ENCODE assay signal across 26 mouse cellular contexts in genomic region chr4:101378778-101379177, GRCm38 (mm10). TPM values are rescaled to one million over a fixed set of nuclear protein-coding genes. Genes with fewer than 3 reads are reported as not detected.
DNase-seq lines count a peak whose midpoint lies in the region; ATAC-seq and TF ChIP-seq lines count a peak whose summit lies in the region.
"Had no signal": no experiment of that assay in that cellular context is flagged by ENCODE, and none has a peak within 500 bp of the region (broad histone marks: within the 10 kb centered on the region; RNA-seq: fewer than 3 reads in every experiment).

No protein-coding gene starts in this region.

- H3K9ac ChIP-seq in hindbrain, embryonic 15.5 days, result no peak overlapping the region
- no peak overlapping the region for H3K9ac ChIP-seq in midbrain, embryonic 15.5 days
- no peak overlapping the region for H3K9ac ChIP-seq in midbrain, postnatal 0 days (replicated peaks; ENCODE audit: low read length, poor library complexity, severe bottlenecking)
- no peak overlapping the region for H3K9ac ChIP-seq in intestine, embryonic 16.5 days (ENCODE audit: low read depth, low read length)
- H3K9ac ChIP-seq: embryonic facial prominence, embryonic 13.5 days; heart, embryonic 13.5 days; hindbrain, embryonic 14.5 days; liver, embryonic 14.5 days had no signal

- WGBS in hindbrain, embryonic 15.5 days, result 62% methylated on average over 4 of the region's 4 CpGs
- WGBS in hindbrain, embryonic 10.5 days, result 86% methylated on average over 4 of the region's 4 CpGs
- 67% methylated on average over 4 of the region's 4 CpGs for WGBS in midbrain, embryonic 15.5 days
- 61% methylated on average over 4 of the region's 4 CpGs for WGBS in midbrain, postnatal 0 days
- 75% methylated on average over 4 of the region's 4 CpGs for WGBS in intestine, embryonic 16.5 days

- no peak for DNase-seq in hindbrain, embryonic 10.5 days (ENCODE audit: low spot score)
- no peak for DNase-seq in midbrain, postnatal 0 days (ENCODE audit: low spot score)
- peak; percentile 10 for DNase-seq in retina, embryonic 14.5 days (ENCODE audit: low spot score)
- no peak for DNase-seq in cerebellum, adult 18-20 months
- DNase-seq: B cell, adult 2 months; cerebellum, adult 11-12 months; gastrocnemius, adult 2 months; gastrocnemius, postnatal 36 days; heart, adult 2 months; heart, postnatal 10 days; kidney, adult 2 months; kidney, postnatal 36 days; liver; lung, adult 2 months; lung, postnatal 10 days; right cerebral cortex, adult 18-20 months; spleen, adult 18-20 months; thymus, postnatal 14 days had no signal

- no peak overlapping the region for H3K27ac ChIP-seq in hindbrain, embryonic 15.5 days (replicated peaks)
- H3K27ac ChIP-seq in hindbrain, embryonic 10.5 days, result no peak overlapping the region
- 0 out of 2 replicates have a peak overlapping the region, but pooled peaks have one; percentile 7 for H3K27ac ChIP-seq in midbrain, embryonic 15.5 days
- no peak overlapping the region for H3K27ac ChIP-seq in midbrain, postnatal 0 days (ENCODE audit: low read depth, low read length)
- H3K27ac ChIP-seq in intestine, embryonic 16.5 days (ENCODE audit: low read length), result no peak overlapping the region
- H3K27ac ChIP-seq: embryonic facial prominence, embryonic 13.5 days; gastrocnemius, adult 2 months; heart, adult 2 months; heart, embryonic 13.5 days; hindbrain, embryonic 14.5 days; liver, embryonic 14.5 days had no signal

- no peaks in the 10 kb centered on the region for H3K36me3 ChIP-seq in hindbrain, embryonic 15.5 days
- no peaks in the 10 kb centered on the region for H3K36me3 ChIP-seq in hindbrain, embryonic 10.5 days
- H3K36me3 ChIP-seq in midbrain, embryonic 15.5 days (replicated peaks), result no peaks in the 10 kb centered on the region
- H3K36me3 ChIP-seq in midbrain, postnatal 0 days (ENCODE audit: insufficient read depth, low read length), result no peaks in the 10 kb centered on the region
- no peaks in the 10 kb centered on the region for H3K36me3 ChIP-seq in intestine, embryonic 16.5 days (ENCODE audit: control insufficient read depth, insufficient read depth, low read length)
- H3K36me3 ChIP-seq: embryonic facial prominence, embryonic 13.5 days; heart, embryonic 13.5 days had no signal

- H3K4me3 ChIP-seq in hindbrain, embryonic 15.5 days, result no peak overlapping the region
- no peak overlapping the region for H3K4me3 ChIP-seq in hindbrain, embryonic 10.5 days
- no peak overlapping the region for H3K4me3 ChIP-seq in midbrain, embryonic 15.5 days
- H3K4me3 ChIP-seq in midbrain, postnatal 0 days (ENCODE audit: low read depth, low read length), result no peak overlapping the region
- H3K4me3 ChIP-seq in intestine, embryonic 16.5 days (ENCODE audit: low read length), result no peak overlapping the region
- H3K4me3 ChIP-seq: embryonic facial prominence, embryonic 13.5 days; gastrocnemius, adult 2 months; heart, adult 2 months; heart, embryonic 13.5 days had no signal

- no peak overlapping the region for H3K4me2 ChIP-seq in hindbrain, embryonic 15.5 days
- H3K4me2 ChIP-seq in midbrain, embryonic 15.5 days, result no peak overlapping the region
- H3K4me2 ChIP-seq in midbrain, postnatal 0 days (ENCODE audit: low read depth, low read length, poor library complexity, severe bottlenecking), result no peak overlapping the region
- H3K4me2 ChIP-seq in intestine, embryonic 16.5 days (ENCODE audit: low read depth, low read length), result no peak overlapping the region
- H3K4me2 ChIP-seq: embryonic facial prominence, embryonic 13.5 days; heart, embryonic 13.5 days; hindbrain, embryonic 14.5 days had no signal

- peak; percentile 56; the same call in 1 of the 2 replicates for ATAC-seq in hindbrain, embryonic 15.5 days (ENCODE audit: low FRiP score, low read depth)
- ATAC-seq in midbrain, embryonic 15.5 days (replicated peaks), result no peak
- ATAC-seq in midbrain, postnatal 0 days (ENCODE audit: low FRiP score), result no peak
- ATAC-seq in erythroid progenitor cell, adult 5-6 weeks (replicated peaks; ENCODE audit: low FRiP score, poor library complexity, severe bottlenecking), result 0 out of 2 replicates have a peak, but pooled peaks have one; percentile 10
- ATAC-seq in intestine, embryonic 16.5 days, result no peak

- no peak for TF ChIP-seq CTCF in midbrain, postnatal 0 days (IDR thresholded peaks at IDR 0.05)

- H3K9me3 ChIP-seq in hindbrain, embryonic 15.5 days, result no peaks in the 10 kb centered on the region
- no peaks in the 10 kb centered on the region for H3K9me3 ChIP-seq in hindbrain, embryonic 10.5 days
- no peaks in the 10 kb centered on the region for H3K9me3 ChIP-seq in midbrain, embryonic 15.5 days
- no peaks in the 10 kb centered on the region for H3K9me3 ChIP-seq in midbrain, postnatal 0 days (ENCODE audit: low read length)
- H3K9me3 ChIP-seq in intestine, embryonic 16.5 days (ENCODE audit: control insufficient read depth, low read length), result no peaks in the 10 kb centered on the region
- H3K9me3 ChIP-seq: embryonic facial prominence, embryonic 13.5 days; heart, embryonic 13.5 days had no signal

- H3K4me1 ChIP-seq in hindbrain, embryonic 15.5 days (replicated peaks), result peaks cover 10% of the 10 kb centered on the region; the same call in 1 of the 2 replicates
- no peaks in the 10 kb centered on the region for H3K4me1 ChIP-seq in hindbrain, embryonic 10.5 days (replicated peaks)
- H3K4me1 ChIP-seq in midbrain, embryonic 15.5 days, result peaks cover 7% of the 10 kb centered on the region
- no peaks in the 10 kb centered on the region for H3K4me1 ChIP-seq in midbrain, postnatal 0 days (ENCODE audit: insufficient read depth, low read length)
- no peaks in the 10 kb centered on the region for H3K4me1 ChIP-seq in intestine, embryonic 16.5 days (ENCODE audit: control insufficient read depth, insufficient read depth, low read length)
- H3K4me1 ChIP-seq: embryonic facial prominence, embryonic 13.5 days had no signal

- no peaks in the 10 kb centered on the region for H3K27me3 ChIP-seq in hindbrain, embryonic 15.5 days
- H3K27me3 ChIP-seq in hindbrain, embryonic 10.5 days (ENCODE audit: insufficient read depth, poor library complexity, severe bottlenecking), result no peaks in the 10 kb centered on the region
- H3K27me3 ChIP-seq in midbrain, embryonic 15.5 days (replicated peaks), result no peaks in the 10 kb centered on the region
- no peaks in the 10 kb centered on the region for H3K27me3 ChIP-seq in midbrain, postnatal 0 days (ENCODE audit: insufficient read depth, low read length)
- H3K27me3 ChIP-seq in intestine, embryonic 16.5 days (replicated peaks; ENCODE audit: control insufficient read depth, insufficient read depth, low read length), result no peaks in the 10 kb centered on the region
- H3K27me3 ChIP-seq: embryonic facial prominence, embryonic 13.5 days; heart, embryonic 13.5 days had no signal

RNA-seq across cellular contexts. Expression of gene Ak4, which starts 40.3 kb away (rescaled TPM):
- polyA plus RNA-seq in hindbrain, embryonic 15.5 days (2015; fragmentation: Nextera tagmentation; extraction: Ambion mirVana), result 10.2 and 10.3 TPM in 2 replicates
- 23.9 and 44.1 TPM in 2 replicates for polyA plus RNA-seq in hindbrain, embryonic 10.5 days (2016; fragmentation: Nextera tagmentation; extraction: Ambion mirVana)
- polyA plus RNA-seq in midbrain, embryonic 15.5 days (2015; fragmentation: Nextera tagmentation; extraction: Ambion mirVana), result 8.1 and 9.0 TPM in 2 replicates
- total RNA-seq in midbrain, postnatal 0 days (2014; rRNA removed), result 11.8 and 19.7 TPM in 2 replicates
- 5.0 and 5.8 TPM in 2 replicates for polyA plus RNA-seq in midbrain, postnatal 0 days (2015; fragmentation: Nextera tagmentation; extraction: Ambion mirVana)
- 0.42 and 0.72 TPM in 2 replicates for total RNA-seq in erythroid progenitor cell, adult 5-6 weeks (2015; ENCODE audit: low replicate concordance)
- total RNA-seq in erythroid progenitor cell, adult 5-6 weeks (2017; ENCODE audit: low replicate concordance), result 0.13 TPM in 1 of 2 replicates, not detected in the other
- 18.9 and 19.9 TPM in 2 replicates for polyA plus RNA-seq in intestine, embryonic 16.5 days (2015; fragmentation: Nextera tagmentation; extraction: Ambion mirVana)

Comparison
In these comparisons a context has a peak if more than half of its experiments do, and no peak if none do; other contexts are left out.
1. ATAC-seq: peak in hindbrain, embryonic 15.5 days (single experiment) and erythroid progenitor cell, adult 5-6 weeks (single experiment); none in midbrain, embryonic 15.5 days (single experiment), midbrain, postnatal 0 days (single experiment) and intestine, embryonic 16.5 days (single experiment).